Mouse (Mus musculus) myocyte (in vitro differentiated cells): ENCODE measurements at regions not wholly inside any gene's neighbourhood (a gene's known extent, or its start where the extent isn't known, plus 50 kb on each side); places are given as distances from the start of the nearest gene placed in this dataset.

Experiments
- H3K27me3 ChIP-seq: one replicate; pipeline ENCODE4 v1.6.1; 2011; ENCODE audit not compliant: control insufficient read depth, insufficient read depth, insufficient read length
- H3K36me3 ChIP-seq: one replicate; pipeline ENCODE4 v1.6.1; 2011; ENCODE audit not compliant: control insufficient read depth, insufficient read depth
- H3K4me2 ChIP-seq: one replicate; pipeline ENCODE4 v1.6.1; 2011; ENCODE audit warnings: low read depth, control low read depth
- H3K4me3 ChIP-seq: one replicate; pipeline ENCODE4 v1.5.1; 2011; ENCODE audit warnings: mild to moderate bottlenecking, control low read depth, moderate library complexity
- H3K79me2 ChIP-seq: one replicate; pipeline ENCODE4 v1.6.1; 2011; ENCODE audit not compliant: control insufficient read depth, insufficient read depth
- H3ac ChIP-seq: one replicate; pipeline ENCODE4 v1.6.1; 2011; ENCODE audit not compliant: control insufficient read depth, insufficient read length
- CEBPB ChIP-seq: IDR thresholded peaks from 2 replicates; pipeline ENCODE4 v1.6.1; 2011; ENCODE audit warnings: mild to moderate bottlenecking, moderate library complexity; ENCODE audit not compliant: poor library complexity, insufficient read depth, severe bottlenecking
- E2F4 ChIP-seq: IDR thresholded peaks from one replicate; pipeline ENCODE4 v1.6.1; 2011; ENCODE audit warnings: mild to moderate bottlenecking, control low read depth, moderate library complexity; ENCODE audit not compliant: insufficient read depth
- MAX ChIP-seq: IDR thresholded peaks from one replicate; pipeline ENCODE4 v1.6.1; 2011; ENCODE audit warnings: low read depth, mild to moderate bottlenecking, control low read depth
- MYOD1 ChIP-seq, 3 experiments: IDR thresholded peaks; one replicate each; pipeline ENCODE4 v1.6.1; 2011; ENCODE audit warnings: control low read depth in 2 of 3, low read depth in 2 of 3, mild to moderate bottlenecking in 2 of 3, moderate library complexity in 1 of 3; ENCODE audit not compliant: insufficient read length in 2 of 3, control insufficient read depth in 1 of 3
- MYOG ChIP-seq, 3 experiments: IDR thresholded peaks; one replicate each; pipeline ENCODE4 v1.6.1; 2011; ENCODE audit warnings: control low read depth in 2 of 3, low read depth in 2 of 3, mild to moderate bottlenecking in 2 of 3; ENCODE audit not compliant: insufficient read length in 2 of 3, control insufficient read depth in 1 of 3, insufficient read depth in 1 of 3
- POLR2A ChIP-seq: IDR thresholded peaks from one replicate; pipeline ENCODE4 v1.6.1; 2011; ENCODE audit warnings: low read depth, mild to moderate bottlenecking, control low read depth, moderate library complexity; ENCODE audit not compliant: insufficient read length
- POLR2AphosphoS2 ChIP-seq: IDR thresholded peaks from one replicate; pipeline ENCODE4 v1.6.1; 2011; ENCODE audit warnings: low read depth, control low read depth; ENCODE audit not compliant: insufficient read length
- REST ChIP-seq: IDR thresholded peaks from one replicate; pipeline ENCODE4 v1.6.1; 2011; ENCODE audit warnings: mild to moderate bottlenecking, control low read depth, moderate library complexity; ENCODE audit not compliant: insufficient read depth, insufficient read length
- SRF ChIP-seq: IDR thresholded peaks from one replicate; pipeline ENCODE4 v1.6.1; 2011; ENCODE audit warnings: low read depth; ENCODE audit not compliant: control insufficient read depth, insufficient read length
- TCF12 ChIP-seq: IDR thresholded peaks from one replicate; pipeline ENCODE4 v1.6.1; 2011; ENCODE audit warnings: mild to moderate bottlenecking, control low read depth; ENCODE audit not compliant: poor library complexity, insufficient read depth, severe bottlenecking
- TCF3 ChIP-seq: IDR thresholded peaks from one replicate; pipeline ENCODE4 v1.6.1; 2011; ENCODE audit warnings: low read depth, control low read depth; ENCODE audit not compliant: insufficient read length
- USF1 ChIP-seq: IDR thresholded peaks from one replicate; pipeline ENCODE4 v1.6.1; 2011; ENCODE audit warnings: low read depth, mild to moderate bottlenecking, control low read depth, moderate library complexity

DNA sequence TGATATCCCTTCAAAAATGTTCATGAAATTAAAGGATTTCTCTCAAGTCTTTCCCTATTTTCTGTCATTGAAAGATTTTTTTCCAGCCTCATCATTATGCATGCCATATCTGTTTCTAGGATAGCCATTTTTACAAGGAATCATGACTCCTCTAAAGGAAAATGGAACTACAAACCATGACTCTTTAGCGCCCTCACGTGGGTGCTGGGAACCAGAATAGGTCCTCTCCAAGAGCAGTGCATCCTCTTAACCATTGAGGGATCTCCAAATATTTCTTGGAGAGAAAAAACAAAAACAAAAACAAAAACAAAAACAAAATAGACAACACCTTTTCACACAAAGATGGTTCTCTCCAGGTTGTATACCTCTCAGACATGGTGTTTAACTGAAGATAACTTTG is 172.0 kb upstream of the Adgrl4 start:
- TF ChIP-seq POLR2AphosphoS2 (no peak), TCF3 (no peak), REST (no peak), SRF (no peak), MAX (no peak), CEBPB (no peak), E2F4 (no peak), POLR2A (no peak), MYOG (IDR thresholded peaks at IDR 0.05; ENCODE audit: control insufficient read depth in 1 of 3, insufficient read depth in 1 of 3, insufficient read length in 2 of 3, low read depth in 2 of 3) (no peak), MYOD1 (IDR thresholded peaks at IDR 0.05; ENCODE audit: control insufficient read depth in 1 of 3, insufficient read length in 2 of 3, low read depth in 2 of 3) (no peak), USF1 (no peak), TCF12 (no peak)
- H3K27me3 ChIP-seq: no peaks in the 10 kb centered on the region
- no peak overlapping the region for H3ac ChIP-seq
- no peak overlapping the region for H3K4me3 ChIP-seq
- H3K4me2 ChIP-seq: no peak overlapping the region
- H3K79me2 ChIP-seq: no peaks in the 10 kb centered on the region
- H3K36me3 ChIP-seq: no peaks in the 10 kb centered on the region

GRCm38 (mm10) chr3:151269514-151269913 is 168.2 kb upstream of the Adgrl4 start:
- no peaks in the 10 kb centered on the region for H3K79me2 ChIP-seq
- H3K4me3 ChIP-seq: no peak overlapping the region
- TF ChIP-seq MAX (no peak), REST (no peak), MYOG (IDR thresholded peaks at IDR 0.05; ENCODE audit: control insufficient read depth in 1 of 3, insufficient read depth in 1 of 3, insufficient read length in 2 of 3, low read depth in 2 of 3) (no peak), TCF12 (no peak), USF1 (no peak), E2F4 (no peak), TCF3 (no peak), POLR2A (no peak), POLR2AphosphoS2 (no peak), CEBPB (no peak), MYOD1 (IDR thresholded peaks at IDR 0.05; ENCODE audit: control insufficient read depth in 1 of 3, insufficient read length in 2 of 3, low read depth in 2 of 3) (no peak), SRF (no peak)
- H3K27me3 ChIP-seq: no peaks in the 10 kb centered on the region
- no peaks in the 10 kb centered on the region for H3K36me3 ChIP-seq
- H3K4me2 ChIP-seq: no peak overlapping the region
- no peak overlapping the region for H3ac ChIP-seq

GRCm38 (mm10) chr3:151283829-151284228 is 153.9 kb upstream of the Adgrl4 start:
- no peak overlapping the region for H3ac ChIP-seq
- TF ChIP-seq USF1: no peak
- peak; percentile 89 for TF ChIP-seq CEBPB
- no peaks in the 10 kb centered on the region for H3K36me3 ChIP-seq
- H3K4me3 ChIP-seq: no peak overlapping the region
- no peaks in the 10 kb centered on the region for H3K27me3 ChIP-seq
- no peaks in the 10 kb centered on the region for H3K79me2 ChIP-seq
- H3K4me2 ChIP-seq: no peak overlapping the region

- Histone ChIP-seq H3ac (no peak overlapping the region), H3K79me2 (no peaks in the 10 kb centered on the region), H3K4me2 (peak overlapping the region; percentile 72), H3K36me3 (no peaks in the 10 kb centered on the region), H3K27me3 (no peaks in the 10 kb centered on the region), H3K4me3 (no peak overlapping the region)
- no peak for TF ChIP-seq MAX
- TF ChIP-seq E2F4: no peak
- no peak for TF ChIP-seq POLR2AphosphoS2
- TF ChIP-seq MYOD1 (IDR thresholded peaks at IDR 0.05; ENCODE audit: control insufficient read depth in 1 of 3, insufficient read length in 2 of 3, low read depth in 2 of 3): peak in 2 of 3 experiments; percentile 49 to 68
- TF ChIP-seq MYOG (IDR thresholded peaks at IDR 0.05; ENCODE audit: control insufficient read depth in 1 of 3, insufficient read depth in 1 of 3, insufficient read length in 2 of 3, low read depth in 2 of 3): peak in 2 of 3 experiments; percentile 32 to 59
- no peak for TF ChIP-seq USF1
- no peak for TF ChIP-seq REST
- no peak for TF ChIP-seq TCF3
- TF ChIP-seq TCF12: peak; percentile 4
- TF ChIP-seq POLR2A: peak; percentile 29
Observed at GRCm38 (mm10) chr3:151293981-151294605, 143.6 kb upstream of the Adgrl4 start.

DNA sequence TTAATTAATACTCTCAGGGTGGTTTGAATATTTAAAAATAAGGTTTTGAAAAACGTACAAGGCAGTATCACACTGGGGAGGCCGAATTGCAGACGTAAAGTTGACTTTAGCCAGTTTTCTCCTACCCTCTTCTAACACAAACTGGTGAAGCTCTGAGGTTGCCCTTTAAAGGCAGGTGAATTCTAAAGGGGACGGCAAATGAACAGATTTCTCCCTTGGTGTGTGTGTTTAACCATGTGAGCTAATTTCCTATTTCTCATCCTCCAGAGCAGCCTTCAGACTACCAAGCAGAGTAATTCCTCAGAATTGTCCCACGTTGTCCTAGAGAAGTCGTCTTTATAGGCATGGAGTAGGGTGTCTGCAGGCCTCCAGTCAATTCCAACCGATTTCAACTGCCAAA is 143.1 kb upstream of the Adgrl4 start:
- Histone ChIP-seq H3K4me3 (no peak overlapping the region), H3K27me3 (no peaks in the 10 kb centered on the region), H3ac (no peak overlapping the region), H3K36me3 (no peaks in the 10 kb centered on the region), H3K79me2 (no peaks in the 10 kb centered on the region), H3K4me2 (peak overlapping the region; percentile 72)
- TF ChIP-seq MAX: no peak
- no peak for TF ChIP-seq E2F4
- no peak for TF ChIP-seq CEBPB
- TF ChIP-seq TCF3: no peak
- no peak for TF ChIP-seq POLR2AphosphoS2
- no peak for TF ChIP-seq REST
- TF ChIP-seq MYOD1 (IDR thresholded peaks at IDR 0.05; ENCODE audit: control insufficient read depth in 1 of 3, insufficient read length in 2 of 3, low read depth in 2 of 3): no peak
- TF ChIP-seq USF1: no peak
- TF ChIP-seq MYOG (IDR thresholded peaks at IDR 0.05; ENCODE audit: control insufficient read depth in 1 of 3, insufficient read depth in 1 of 3, insufficient read length in 2 of 3, low read depth in 2 of 3): no peak
- no peak for TF ChIP-seq POLR2A
- TF ChIP-seq SRF: no peak
- no peak for TF ChIP-seq TCF12
